Mouse (Mus musculus) T-cell, adult 2 months (primary cell): ENCODE results near the gene Map1lc3a.

Source experiments
- DNase-seq: peaks from one replicate; pipeline ENCODE4 v3.0.0; 2022; ENCODE audit warnings: low spot score

Map1lc3a gene

DNA sequence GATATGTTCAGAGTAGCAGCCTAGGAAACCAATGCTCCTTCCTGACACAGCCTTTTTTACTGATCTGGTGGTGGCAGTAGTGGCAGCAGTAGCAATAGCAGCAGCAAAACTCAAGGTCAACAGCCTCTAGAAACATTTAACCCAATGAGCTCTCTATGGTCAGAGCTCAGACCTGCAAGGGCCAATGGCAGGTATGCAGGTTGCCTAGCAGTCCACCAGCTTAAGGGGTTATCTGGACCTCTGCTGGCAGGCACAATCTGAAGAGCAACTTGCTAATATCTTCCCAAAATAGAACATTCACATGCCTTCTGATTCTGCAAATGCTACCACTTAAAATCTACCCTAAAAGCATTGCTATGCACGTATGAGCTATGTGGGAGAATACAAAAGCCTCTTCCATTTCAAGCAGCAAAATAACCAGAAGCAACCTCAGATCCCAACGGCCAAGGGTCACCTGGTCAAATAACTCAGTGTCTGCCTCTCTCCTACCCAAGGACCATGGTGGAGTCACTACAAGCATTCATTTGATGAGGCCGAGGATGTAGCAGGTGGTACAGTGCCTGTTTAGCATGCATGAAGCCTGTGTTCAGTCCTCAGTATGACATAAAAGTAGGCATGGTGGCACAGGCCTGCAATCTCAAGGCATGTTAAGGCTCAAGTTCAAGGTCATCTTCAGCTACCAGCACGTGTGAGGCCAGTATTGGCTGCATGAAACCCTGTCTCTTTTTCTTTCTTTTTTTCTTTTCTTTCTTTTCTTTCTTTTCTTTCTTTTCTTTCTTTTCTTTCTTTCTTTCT is 11.6 kb downstream of the Map1lc3a start:
- no peak for DNase-seq

DNA sequence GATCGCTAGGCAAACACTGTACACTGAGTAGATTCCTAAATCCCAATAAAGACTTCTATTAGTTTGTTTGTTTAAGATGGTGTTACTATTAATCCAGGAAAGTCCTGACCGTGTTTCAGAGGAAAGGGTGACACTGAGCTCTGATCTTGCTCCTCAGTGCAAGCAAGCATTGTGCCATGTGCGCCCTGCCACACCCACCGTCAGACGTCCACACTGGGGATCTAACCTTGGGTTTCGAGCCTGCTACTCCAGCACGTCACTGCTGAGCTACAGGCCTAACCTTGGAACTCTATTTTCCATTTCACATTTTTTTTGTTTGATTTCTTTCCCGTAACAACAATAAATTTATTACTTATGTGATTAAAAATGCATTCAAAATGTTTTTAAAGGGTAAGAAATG is 14.0 kb downstream of the Map1lc3a start:
- no peak for DNase-seq

DNA sequence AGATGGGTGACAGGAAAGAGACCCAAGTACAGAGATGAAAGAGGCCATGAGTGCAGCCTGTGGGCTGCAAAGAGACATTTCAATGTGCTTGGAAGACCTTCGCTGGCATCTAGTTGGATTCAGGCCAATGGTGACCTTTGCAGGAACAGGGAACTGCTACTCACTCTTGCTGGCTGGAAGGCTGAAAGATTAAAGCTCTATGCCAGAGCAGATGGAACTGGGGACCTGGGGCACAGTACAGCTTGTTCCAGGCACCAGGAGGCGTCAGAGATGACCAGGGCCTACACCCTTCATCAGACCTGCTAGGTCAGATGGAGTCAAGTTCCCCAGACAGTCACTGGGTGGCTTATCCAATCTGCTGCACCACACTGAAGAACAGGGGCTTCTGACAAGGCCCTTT is 17.3 kb downstream of the Map1lc3a start:
- no peak for DNase-seq

DNA sequence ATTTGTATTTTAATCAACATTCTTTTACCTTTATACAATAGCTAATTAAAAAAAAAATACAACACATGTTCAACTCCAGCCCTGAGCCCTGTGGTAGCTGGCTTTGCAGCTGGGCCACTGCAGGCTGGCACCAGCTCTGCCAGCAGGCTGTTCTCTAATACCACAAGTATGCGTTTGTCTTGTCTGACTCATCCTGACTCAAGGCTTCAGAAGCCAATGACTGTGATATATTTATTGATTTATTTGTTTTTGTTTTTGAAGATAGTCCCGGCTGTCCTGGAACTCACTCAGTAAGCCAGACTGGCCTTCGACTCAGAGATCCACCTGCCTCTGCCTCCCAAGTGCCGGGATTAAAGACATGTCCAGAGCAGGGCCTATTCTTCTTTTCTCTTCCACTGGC is 17.8 kb downstream of the Map1lc3a start:
- no peak for DNase-seq

DNA sequence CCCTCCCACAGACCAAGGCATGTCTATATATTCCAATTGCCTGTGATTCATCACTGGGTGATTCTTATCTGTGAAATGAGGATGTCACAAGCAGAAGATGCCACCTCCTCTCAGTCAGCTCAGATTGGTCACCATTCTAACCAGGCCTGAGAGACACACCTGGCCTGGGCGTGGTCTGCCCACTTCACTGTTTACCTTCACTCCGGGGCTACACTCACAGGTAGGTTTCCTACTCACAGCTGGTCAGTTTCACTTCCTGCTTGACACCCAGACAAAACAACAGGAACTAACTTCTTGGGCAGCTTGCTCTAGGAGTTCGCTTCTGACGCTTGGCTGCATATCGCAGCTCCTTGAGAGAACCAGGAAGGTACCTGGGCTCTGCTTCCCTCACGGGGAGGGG is 19.4 kb downstream of the Map1lc3a start:
- DNase-seq = no peak

DNA sequence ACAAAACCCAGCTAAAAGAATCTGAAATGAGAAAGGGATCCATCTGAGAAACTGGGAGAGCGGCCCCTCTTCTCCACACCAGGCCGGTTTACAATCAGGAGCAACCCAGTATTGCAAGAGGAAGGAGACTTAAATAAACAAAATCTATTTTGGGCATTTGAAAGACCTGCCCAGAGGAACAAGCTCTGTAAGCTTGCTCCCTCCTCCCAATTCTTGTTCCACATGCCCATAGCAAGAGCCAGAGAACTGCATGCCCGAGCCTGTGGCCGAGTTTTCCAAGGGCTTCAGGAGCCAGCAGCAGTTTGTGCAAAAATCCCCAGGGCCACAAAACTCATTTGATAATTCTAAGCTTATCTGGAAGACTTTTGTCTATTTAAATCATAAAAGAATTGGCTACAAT is 23.5 kb downstream of the Map1lc3a start:
- no peak for DNase-seq

DNA sequence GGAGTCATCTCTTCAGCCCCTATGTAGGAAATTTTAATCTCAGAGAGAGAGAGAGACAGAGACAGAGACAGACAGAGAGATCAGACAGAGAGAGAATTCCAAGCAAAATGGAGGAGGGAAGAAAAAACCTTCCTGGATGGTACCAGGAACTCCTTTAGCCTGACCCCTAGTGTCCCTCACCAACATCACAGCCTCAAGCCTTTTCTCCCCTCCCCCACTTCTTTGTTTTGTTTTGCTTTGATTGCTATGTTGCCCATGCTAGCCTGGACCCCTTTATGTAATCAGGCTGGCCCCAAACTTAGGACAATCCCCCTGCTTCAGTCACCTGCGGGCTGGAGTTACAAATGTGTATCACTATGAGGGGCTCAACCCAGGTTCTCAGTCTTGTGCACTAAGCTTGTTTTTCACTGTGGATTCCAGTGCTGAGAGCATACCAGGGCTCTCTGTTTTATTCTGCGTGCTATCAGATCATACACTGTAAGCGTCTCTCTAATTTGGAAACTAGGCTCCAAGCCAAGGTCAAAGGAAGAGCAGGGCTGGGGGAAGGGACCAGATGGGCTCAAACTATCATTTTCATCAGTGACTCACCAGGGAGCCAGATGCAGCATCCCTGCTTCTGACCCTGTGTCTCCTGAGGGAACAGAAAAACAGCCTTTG is 33.0 kb downstream of the Map1lc3a start:
- DNase-seq = no peak

DNA sequence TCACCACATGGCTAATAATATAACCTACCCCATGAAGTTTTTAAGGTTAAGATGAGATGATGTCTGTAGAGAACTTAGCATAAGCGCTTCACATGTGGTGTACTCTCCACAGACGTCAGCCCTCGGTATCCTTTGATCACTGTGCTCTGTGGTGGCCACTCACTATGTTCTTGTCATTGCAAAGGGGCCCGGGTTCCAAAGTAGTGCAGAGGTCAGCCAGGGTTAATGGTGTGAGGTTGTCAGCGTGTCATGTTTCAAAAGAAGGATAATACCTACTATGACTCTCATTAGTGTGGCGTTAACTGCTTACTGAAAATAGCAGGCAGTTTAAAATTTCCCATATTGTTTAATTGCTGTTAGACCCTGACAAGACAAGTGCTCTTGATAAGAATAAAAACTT is 37.6 kb downstream of the Map1lc3a start:
- no peak for DNase-seq

DNA sequence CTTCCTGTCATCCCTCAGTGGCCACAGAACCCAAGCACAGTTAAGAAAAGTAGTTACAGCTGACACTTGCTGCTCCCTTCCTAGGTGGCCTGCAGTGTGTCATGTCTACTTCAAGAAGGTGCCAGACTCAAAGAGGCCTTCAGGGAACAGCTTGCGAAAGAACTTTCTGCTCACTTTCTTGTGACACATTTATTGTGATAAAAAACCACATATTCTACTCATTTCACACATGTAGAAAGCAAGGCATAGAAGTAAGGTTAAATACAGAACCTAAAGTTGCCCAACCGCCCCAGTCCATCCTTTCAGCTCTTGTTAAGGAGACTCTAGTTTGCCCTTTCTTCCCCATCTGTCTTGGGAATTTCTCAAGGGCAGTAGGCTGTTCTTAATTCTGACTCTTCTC is 42.5 kb downstream of the Map1lc3a start:
- DNase-seq = no peak

DNA sequence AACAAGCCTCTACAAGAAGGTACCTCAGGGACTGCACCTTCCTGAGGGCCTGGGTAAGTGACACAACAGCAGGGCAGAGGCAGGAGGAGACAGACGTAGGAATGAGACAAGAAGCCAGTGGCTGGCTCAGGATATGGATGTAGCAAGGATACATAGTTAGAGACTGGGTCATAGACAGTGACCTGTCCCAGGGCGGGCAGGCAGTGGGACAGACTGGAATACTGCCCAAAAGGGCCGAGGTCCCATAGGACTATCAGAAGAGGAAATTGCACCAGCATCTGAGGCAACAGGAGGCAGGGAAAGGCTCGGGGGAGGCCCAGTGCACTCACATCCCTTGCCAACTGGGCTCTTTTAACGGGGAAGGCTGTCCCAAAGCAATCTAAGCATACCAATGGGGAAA is 44.5 kb downstream of the Map1lc3a start:
- DNase-seq = no peak

DNA sequence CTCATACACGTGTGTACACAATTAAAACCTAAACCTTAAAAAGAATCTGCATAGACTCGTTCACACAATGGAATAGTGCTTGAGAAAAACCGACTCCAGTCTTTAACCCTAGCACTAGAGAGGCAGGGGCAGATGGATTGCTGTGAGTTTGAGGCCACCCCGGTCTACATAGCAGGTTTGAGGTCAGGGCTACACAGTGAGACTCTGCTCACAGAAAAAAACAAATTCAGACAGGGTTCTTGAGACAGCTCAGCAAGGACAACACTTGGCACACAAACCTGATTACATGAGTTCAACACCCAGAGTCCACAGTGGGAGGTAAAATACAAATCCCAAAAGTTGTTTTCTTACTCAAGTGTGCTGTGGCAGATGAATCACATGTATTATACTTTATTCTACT is 49.9 kb downstream of the Map1lc3a start:
- DNase-seq = no peak
